8 mouse cellular contexts compared by ENCODE assay signal in the genomic region with DNA sequence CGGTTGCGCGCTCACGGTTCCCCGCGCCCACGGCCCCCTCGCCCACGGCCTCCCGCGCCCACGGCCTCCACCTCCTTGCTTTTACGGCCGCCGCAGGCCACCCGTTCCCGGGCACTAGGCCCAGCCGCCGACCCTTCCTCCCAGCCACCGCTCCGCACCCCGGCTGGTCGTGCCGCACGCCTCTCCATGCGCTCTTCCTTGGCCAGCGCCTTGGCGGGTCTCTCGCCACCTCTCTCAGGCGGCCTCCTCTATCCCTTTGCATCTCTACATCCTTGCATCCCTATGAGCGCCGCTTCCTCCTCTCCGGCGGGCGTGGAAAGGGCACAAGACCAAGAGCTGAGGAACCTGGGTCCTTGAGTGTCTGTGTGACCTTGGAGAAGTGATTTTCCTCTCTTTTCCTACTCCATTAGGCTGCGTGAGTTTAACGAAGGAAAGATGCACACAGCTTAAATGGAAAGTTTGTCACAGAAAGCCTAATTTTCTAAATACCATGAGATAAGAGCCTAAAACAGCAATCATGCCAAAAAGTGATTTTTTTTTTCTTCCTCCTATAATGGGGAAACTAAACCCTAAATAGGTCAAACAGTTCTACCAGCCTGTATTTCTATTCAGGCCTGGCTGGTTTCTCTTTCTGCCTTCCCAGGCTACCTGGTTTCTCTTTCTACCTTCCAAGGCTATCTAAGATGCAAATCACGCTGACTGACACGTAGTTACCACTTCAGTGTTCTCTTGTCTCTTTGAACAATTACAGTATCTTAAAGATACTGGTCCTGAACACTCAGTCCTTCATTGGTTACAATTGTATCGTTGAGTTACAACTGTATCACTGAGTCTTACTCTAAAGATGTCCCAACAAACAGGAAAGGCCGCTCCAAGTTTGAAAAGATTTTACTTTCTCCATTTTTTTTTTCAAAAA. TPM values are rescaled to one million over a fixed set of nuclear protein-coding genes. Genes with fewer than 3 reads are reported as not detected.
DNase-seq lines count a peak whose midpoint lies in the region; ATAC-seq and TF ChIP-seq lines count a peak whose summit lies in the region.

No protein-coding gene starts in this region.

- H3K36me3 ChIP-seq in hindbrain, embryonic 15.5 days, result no peaks in the 10 kb centered on the region
- no peaks in the 10 kb centered on the region for H3K36me3 ChIP-seq in midbrain, embryonic 14.5 days (ENCODE audit: control insufficient read depth, insufficient read depth, low read length)

- no peak for DNase-seq in gastrocnemius, adult 2 months
- no peak for DNase-seq in gastrocnemius, adult 18-20 months (ENCODE audit: low spot score)
- peak; percentile 85 for DNase-seq in R1 (ENCODE audit: low read depth, low spot score)
- DNase-seq in left cerebral cortex, postnatal 4 days, result peak; percentile 63
- no peak for DNase-seq in midbrain, embryonic 14.5 days
- DNase-seq in testis, postnatal 14 days (ENCODE audit: low spot score), result peak; percentile 66

- no peak for TF ChIP-seq CTCF in gastrocnemius, adult 2 months (IDR thresholded peaks at IDR 0.05)
- TF ChIP-seq CTCF in embryonic fibroblast, embryonic 13.5 days (IDR thresholded peaks at IDR 0.05; ENCODE audit: borderline replicate concordance, insufficient read depth, low read length), result no peak

- intact Hi-C loops in gastrocnemius, adult 2 months (cut with DNase I), result loop anchor here (10.0 kb wide), 1 partner anchor 78 kb away; no protein-coding TSS in a partner anchor
- intact Hi-C loops in left cerebral cortex, postnatal 4 days (cut with DNase I), result no loop called here

- no peak overlapping the region; the same call in 1 of the 2 replicates for H3K27ac ChIP-seq in gastrocnemius, adult 2 months
- no peak overlapping the region for H3K27ac ChIP-seq in embryonic fibroblast, embryonic 13.5 days (ENCODE audit: insufficient read depth, low read length)
- H3K27ac ChIP-seq in hindbrain, embryonic 15.5 days (replicated peaks), result peak overlapping the region; percentile 89
- peak overlapping the region; percentile 88 for H3K27ac ChIP-seq in midbrain, embryonic 14.5 days (replicated peaks; ENCODE audit: low read depth, low read length)

- H3K9ac ChIP-seq in hindbrain, embryonic 15.5 days, result peak overlapping the region; percentile 79
- peak overlapping the region; percentile 84 for H3K9ac ChIP-seq in midbrain, embryonic 14.5 days (replicated peaks; ENCODE audit: low read length)

- H3K4me1 ChIP-seq in embryonic fibroblast, embryonic 13.5 days (ENCODE audit: control insufficient read depth, insufficient read depth, low read length), result no peaks in the 10 kb centered on the region; the same call in 1 of the 2 replicates
- H3K4me1 ChIP-seq in hindbrain, embryonic 15.5 days (replicated peaks), result peaks cover 19% of the 10 kb centered on the region
- peaks cover 5% of the 10 kb centered on the region; the same call in 1 of the 2 replicates for H3K4me1 ChIP-seq in midbrain, embryonic 14.5 days (ENCODE audit: control insufficient read depth, insufficient read depth, low read length)

- TF ChIP-seq POLR2A in embryonic fibroblast, embryonic 13.5 days (IDR thresholded peaks at IDR 0.05; ENCODE audit: low read depth, low read length), result no peak

- peak overlapping the region; percentile 91 for H3K4me2 ChIP-seq in hindbrain, embryonic 15.5 days
- peak overlapping the region; percentile 85 for H3K4me2 ChIP-seq in midbrain, embryonic 14.5 days (ENCODE audit: low read length)

- peak; percentile 65 for ATAC-seq in hindbrain, embryonic 15.5 days (ENCODE audit: low FRiP score, low read depth)
- ATAC-seq in midbrain, embryonic 14.5 days (ENCODE audit: low FRiP score, low TSS enrichment), result peak; percentile 72

- H3K9me3 ChIP-seq in hindbrain, embryonic 15.5 days, result no peaks in the 10 kb centered on the region
- no peaks in the 10 kb centered on the region for H3K9me3 ChIP-seq in midbrain, embryonic 14.5 days (ENCODE audit: control insufficient read depth, low read length)

- WGBS in hindbrain, embryonic 15.5 days, result 7% methylated on average over 41 of the region's 41 CpGs
- 7% methylated on average over 40 of the region's 41 CpGs for WGBS in midbrain, embryonic 14.5 days

- H3K4me3 ChIP-seq in gastrocnemius, adult 2 months, result peak overlapping the region; percentile 83
- peak overlapping the region; percentile 37 for H3K4me3 ChIP-seq in embryonic fibroblast, embryonic 13.5 days (ENCODE audit: insufficient read depth, low read length)
- peak overlapping the region; percentile 82 for H3K4me3 ChIP-seq in hindbrain, embryonic 15.5 days
- peak overlapping the region; percentile 94 for H3K4me3 ChIP-seq in midbrain, embryonic 14.5 days (replicated peaks; ENCODE audit: low read depth, low read length)

- H3K27me3 ChIP-seq in hindbrain, embryonic 15.5 days, result no peaks in the 10 kb centered on the region
- H3K27me3 ChIP-seq in midbrain, embryonic 14.5 days (ENCODE audit: control insufficient read depth, insufficient read depth, low read length), result no peaks in the 10 kb centered on the region

RNA-seq across cellular contexts. Expression of gene Srpk2, which starts 8.0 kb away (rescaled TPM):
- 10 to 100 TPM; 26.8 to 27.1 TPM for total RNA-seq in gastrocnemius, adult 2 months (2021)
- total RNA-seq in gastrocnemius, adult 18-20 months (2021), result 10 to 100 TPM; 23.8 to 27.4 TPM
- 51.5 and 66.9 TPM in 2 replicates for polyA plus RNA-seq in embryonic fibroblast, embryonic 13.5 days (2011; ENCODE audit: insufficient read length, low read depth, missing spikeins)
- 96.7 and 101 TPM in 2 replicates for polyA plus RNA-seq in hindbrain, embryonic 15.5 days (2015; fragmentation: Nextera tagmentation; extraction: Ambion mirVana)
- 100 to 1,000 TPM; 141 to 143 TPM for total RNA-seq in left cerebral cortex, postnatal 4 days (2021)
- polyA plus RNA-seq in midbrain, embryonic 14.5 days (2014; fragmentation: Nextera tagmentation; extraction: Ambion mirVana), result 113 and 121 TPM in 2 replicates

Comparison
In these comparisons a context has a peak if more than half of its experiments do, and no peak if none do; other contexts are left out.
1. DNase-seq: peak in R1 (single experiment), left cerebral cortex, postnatal 4 days (single experiment) and testis, postnatal 14 days (single experiment); none in gastrocnemius, adult 2 months (single experiment), gastrocnemius, adult 18-20 months (single experiment) and midbrain, embryonic 14.5 days (single experiment).
2. H3K27ac ChIP-seq: peak in hindbrain, embryonic 15.5 days (single experiment) and midbrain, embryonic 14.5 days (single experiment); none in gastrocnemius, adult 2 months (single experiment) and embryonic fibroblast, embryonic 13.5 days (single experiment).
3. H3K4me3 ChIP-seq: peak in every context shown above with its lines; median percentile 94 in midbrain, embryonic 14.5 days; 83 in gastrocnemius, adult 2 months; 82 in hindbrain, embryonic 15.5 days; 37 in embryonic fibroblast, embryonic 13.5 days.
4. RNA of gene Srpk2, which starts 8.0 kb away (total RNA-seq): 141 to 143 TPM in left cerebral cortex, postnatal 4 days; 23.8 to 27.4 TPM in gastrocnemius, adult 18-20 months and 26.8 to 27.1 TPM in gastrocnemius, adult 2 months; every median in the first group is over 4 times any median in the second.